Mouse (Mus musculus) stomach, embryonic 14.5 days (tissue): ENCODE results near the gene Sntn. TPM values are rescaled to one million over a fixed set of nuclear protein-coding genes. Genes with fewer than 3 reads are reported as not detected.

Experiments used
- ATAC-seq: fragments of 200-750 bp; cut with Nextera tagmentation; 2 replicates; pipeline ENCODE4 v1.8.0; 2017; ENCODE audit warnings: low read depth, moderate TSS enrichment; ENCODE audit not compliant: insufficient number of reproducible peaks, insufficient read depth, low FRiP score
- H3K27ac ChIP-seq: fragments of 300-500 bp; sonication (generic); 2 replicates; pipeline ENCODE4 v1.5.1; 2014; ENCODE audit warnings: mild to moderate bottlenecking, low read length, moderate library complexity, mixed read lengths
- H3K27me3 ChIP-seq: fragments of 300-500 bp; sonication (generic); 2 replicates; pipeline ENCODE4 v1.6.1; 2014; ENCODE audit warnings: low read length, control low read depth, mixed read lengths; ENCODE audit not compliant: control insufficient read depth, insufficient read depth
- H3K36me3 ChIP-seq: fragments of 300-500 bp; sonication (generic); 2 replicates; pipeline ENCODE4 v1.6.1; 2014; ENCODE audit warnings: mild to moderate bottlenecking, control low read depth, low read length, moderate library complexity, mixed read lengths; ENCODE audit not compliant: control insufficient read depth, insufficient read depth
- H3K4me1 ChIP-seq: fragments of 300-500 bp; sonication (generic); 2 replicates; pipeline ENCODE4 v1.6.1; 2014; ENCODE audit warnings: low read length, control low read depth, mixed read lengths; ENCODE audit not compliant: control insufficient read depth, insufficient read depth
- H3K4me2 ChIP-seq: fragments of 300-500 bp; sonication (generic); replicated peaks from 2 replicates; pipeline ENCODE4 v1.6.1; 2014; ENCODE audit warnings: low read depth, low read length, control low read depth
- H3K4me3 ChIP-seq: fragments of 300-500 bp; sonication (generic); 2 replicates; pipeline ENCODE4 v1.5.1; 2014; ENCODE audit warnings: low read depth, low read length, control low read depth
- H3K9ac ChIP-seq: fragments of 300-500 bp; sonication (generic); replicated peaks from 2 replicates; pipeline ENCODE4 v1.6.1; 2014; ENCODE audit warnings: low read depth, mild to moderate bottlenecking, control low read depth, low read length, moderate library complexity, mixed read lengths
- H3K9me3 ChIP-seq: fragments of 300-500 bp; sonication (generic); 2 replicates; pipeline ENCODE4 v1.6.1; 2016; ENCODE audit warnings: low read depth, low read length, control low read depth; ENCODE audit not compliant: control insufficient read depth
- WGBS: fragments of 180-500 bp; shearing (Covaris S2); extraction: QIAGEN DNeasy Blood & Tissue Kit; methylation state at CpG from one replicate; pipeline ENCODE4 v1.1.7; 2014; 5-methylcytosine and 5-hydroxymethylcytosine counted together
- polyA plus RNA-seq: library from polyadenylated mRNA; unstranded; fragments of >200 nt; fragmentation: Nextera tagmentation; extraction: Ambion mirVana; gene quantifications from 2 replicates; pipeline ENCODE4 v1.2.1, GENCODE M21; 2014

Sntn gene
- polyA plus RNA-seq: not detected in 2 replicates

GRCm38 (mm10) chr14:13670576-13670975 is at the start of gene Sntn:
TSS of gene Sntn (plus strand) at chr14:13670876.
- Histone ChIP-seq H3K9me3 (no peaks in the 10 kb centered on the region), H3K27me3 (no peaks in the 10 kb centered on the region), H3K9ac (no peak within 1 kb of the TSS), H3K36me3 (no peaks in the 10 kb centered on the region), H3K4me1 (no peaks in the 10 kb centered on the region), H3K4me3 (no peak within 1 kb of the TSS), H3K4me2 (no peak within 1 kb of the TSS), H3K27ac (no peak within 1 kb of the TSS)
- WGBS: 61% methylated on average over 2 of the region's 2 CpGs
- no peak for ATAC-seq

GRCm38 (mm10) chr14:13649865-13650264 is 20.8 kb upstream of the Sntn start:
- no peak overlapping the region for H3K9ac ChIP-seq
- no peak overlapping the region for H3K27ac ChIP-seq
- no peaks in the 10 kb centered on the region for H3K4me1 ChIP-seq
- H3K4me3 ChIP-seq: no peak overlapping the region
- no peak for ATAC-seq
- no peaks in the 10 kb centered on the region for H3K9me3 ChIP-seq
- H3K27me3 ChIP-seq: no peaks in the 10 kb centered on the region
- no peaks in the 10 kb centered on the region for H3K36me3 ChIP-seq
- 86% methylated on average over 1 of the region's 1 CpGs for WGBS
- H3K4me2 ChIP-seq: no peak overlapping the region

DNA sequence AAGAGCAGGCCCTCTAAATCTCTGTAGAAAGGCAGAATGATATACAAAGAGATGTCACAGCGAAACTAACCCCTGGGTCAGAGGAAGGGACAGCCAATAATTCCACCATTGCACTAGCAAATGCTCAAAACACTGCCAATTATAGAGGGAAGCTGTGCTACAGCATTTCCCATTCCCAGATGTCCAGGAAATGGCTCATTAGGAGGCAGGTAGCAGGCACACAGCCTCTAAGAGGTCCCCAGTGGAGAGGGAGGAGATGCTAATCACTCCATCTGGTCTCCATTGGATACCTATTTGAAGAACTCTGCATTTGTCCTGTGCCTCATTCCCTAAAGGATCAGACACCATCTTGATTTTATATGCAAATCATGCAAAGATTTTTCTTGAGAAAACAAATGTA is 19.6 kb upstream of the Sntn start:
- H3K4me1 ChIP-seq: no peaks in the 10 kb centered on the region
- H3K27ac ChIP-seq: no peak overlapping the region
- H3K36me3 ChIP-seq: no peaks in the 10 kb centered on the region
- ATAC-seq: no peak
- no peaks in the 10 kb centered on the region for H3K27me3 ChIP-seq
- no peak overlapping the region for H3K4me2 ChIP-seq
- 73% methylated on average over 1 of the region's 1 CpGs for WGBS
- H3K9me3 ChIP-seq: no peaks in the 10 kb centered on the region
- H3K4me3 ChIP-seq: no peak overlapping the region
- H3K9ac ChIP-seq: no peak overlapping the region

DNA sequence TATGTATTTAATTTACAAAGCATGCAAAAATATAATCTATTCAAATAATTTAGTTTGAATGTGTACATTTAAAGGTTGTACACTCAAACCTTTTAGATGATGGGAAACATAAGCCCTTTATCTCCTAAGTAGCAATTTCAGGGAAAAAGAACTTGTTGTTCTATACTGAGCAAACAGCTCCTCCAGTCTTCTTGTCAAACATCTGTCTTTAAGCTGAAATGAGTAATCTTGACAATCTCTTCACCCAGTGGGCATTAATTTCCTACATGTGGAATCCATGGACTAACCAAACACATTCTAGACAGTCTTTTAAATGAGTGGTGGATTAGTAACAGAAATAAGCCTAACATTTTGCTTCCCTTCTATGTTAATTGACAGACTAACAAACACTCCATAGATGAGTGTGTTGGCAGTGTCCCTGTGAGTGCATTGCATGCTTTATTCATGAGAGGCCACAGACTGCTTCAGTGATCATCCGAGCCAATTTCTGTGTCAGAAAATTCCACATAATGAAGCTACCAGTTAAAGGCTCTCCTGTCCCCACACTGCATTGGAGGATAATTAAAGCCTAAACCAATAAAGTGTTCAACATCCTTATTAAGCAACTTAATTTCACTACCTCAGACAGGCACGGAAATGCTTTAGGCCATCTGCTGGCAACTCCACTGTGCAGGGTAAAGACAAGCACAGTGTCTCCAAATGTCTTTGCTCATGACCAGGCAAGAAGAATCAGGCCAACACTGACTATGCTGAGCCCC is 19.0 kb upstream of the Sntn start:
- H3K4me3 ChIP-seq: no peak overlapping the region
- H3K4me1 ChIP-seq: no peaks in the 10 kb centered on the region
- WGBS: 77% methylated on average over 2 of the region's 2 CpGs
- no peaks in the 10 kb centered on the region for H3K36me3 ChIP-seq
- no peak overlapping the region for H3K9ac ChIP-seq
- H3K27ac ChIP-seq: no peak overlapping the region
- no peaks in the 10 kb centered on the region for H3K27me3 ChIP-seq
- no peak overlapping the region for H3K4me2 ChIP-seq
- ATAC-seq: no peak
- no peaks in the 10 kb centered on the region for H3K9me3 ChIP-seq

DNA sequence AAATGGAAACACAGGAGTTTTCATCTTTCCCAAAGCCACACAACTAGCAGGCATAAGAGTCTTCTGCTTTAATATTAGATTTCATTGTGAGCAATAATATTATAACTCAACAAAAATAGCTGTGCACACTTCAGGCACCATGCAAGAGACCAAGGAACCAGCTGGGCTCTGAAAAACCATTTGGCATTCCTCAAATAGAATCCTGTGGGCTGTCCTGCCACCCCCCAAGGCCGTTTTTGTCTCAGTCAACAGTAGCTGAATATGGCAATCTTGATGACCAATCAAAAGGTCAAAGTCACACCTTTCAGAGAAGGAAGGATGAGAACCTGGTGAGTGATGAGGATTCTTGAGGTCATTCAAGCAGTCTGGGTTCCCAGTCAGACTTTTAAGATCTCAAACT is 16.0 kb downstream of the Sntn start:
- Histone ChIP-seq H3K4me1 (no peaks in the 10 kb centered on the region), H3K27ac (no peak overlapping the region), H3K9me3 (no peaks in the 10 kb centered on the region), H3K4me3 (no peak overlapping the region), H3K27me3 (no peaks in the 10 kb centered on the region), H3K9ac (no peak overlapping the region), H3K4me2 (no peak overlapping the region), H3K36me3 (no peaks in the 10 kb centered on the region)
- ATAC-seq: no peak
- 47% methylated on average over 1 of the region's 1 CpGs for WGBS

- Histone ChIP-seq H3K4me2 (no peak overlapping the region), H3K9me3 (no peaks in the 10 kb centered on the region), H3K4me1 (no peaks in the 10 kb centered on the region), H3K27ac (no peak overlapping the region), H3K4me3 (no peak overlapping the region), H3K9ac (no peak overlapping the region), H3K27me3 (no peaks in the 10 kb centered on the region), H3K36me3 (no peaks in the 10 kb centered on the region)
- ATAC-seq: no peak
- 39% methylated on average over 2 of the region's 2 CpGs for WGBS
Measured at GRCm38 (mm10) chr14:13690426-13690825, 19.8 kb downstream of the Sntn start.

DNA sequence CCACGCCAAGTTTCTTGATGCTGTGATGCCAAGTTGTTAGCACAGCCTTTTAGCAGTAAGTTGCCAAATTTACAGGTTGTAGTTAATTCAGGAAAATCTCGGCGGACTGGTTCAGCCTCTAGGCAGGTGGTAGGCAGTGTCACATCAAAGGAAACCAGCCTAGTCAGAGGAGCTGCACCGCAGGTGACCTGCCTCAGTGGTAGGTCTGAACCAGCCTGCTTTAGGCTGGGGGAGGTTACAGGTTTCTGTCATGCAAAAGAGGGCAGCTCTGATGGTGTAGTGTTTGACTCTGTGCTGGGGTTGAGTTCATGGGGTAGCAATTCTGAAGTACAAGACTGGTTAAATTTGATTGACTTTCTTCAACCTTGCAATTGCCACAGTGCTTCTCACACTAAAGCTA is 61.6 kb downstream of the Sntn start:
- Histone ChIP-seq H3K27ac (no peak overlapping the region), H3K9me3 (no peaks in the 10 kb centered on the region; the same call in 1 of the 2 replicates), H3K4me3 (no peak overlapping the region), H3K27me3 (no peaks in the 10 kb centered on the region), H3K4me1 (no peaks in the 10 kb centered on the region), H3K4me2 (no peak overlapping the region), H3K9ac (no peak overlapping the region), H3K36me3 (no peaks in the 10 kb centered on the region)
- WGBS: 49% methylated on average over 4 of the region's 4 CpGs
- no peak for ATAC-seq
